Mouse (Mus musculus) frontal cortex, adult (tissue): ENCODE measurements at regions not wholly inside any gene's neighbourhood (a gene's known extent, or its start where the extent isn't known, plus 50 kb on each side); places are given as distances from the start of the nearest gene placed in this dataset.
"Not testable (repeated sequence)": the region's sequence is repeated elsewhere in the genome, so short reads cannot be mapped to it uniquely, and the experiment has no call there.

Experiments
- ATAC-seq: cut with Nextera tagmentation; 2 replicates; pipeline ENCODE4 v1.9.2; 2017; ENCODE audit warnings: mild to moderate bottlenecking, moderate library complexity, mixed read lengths; ENCODE audit not compliant: low TSS enrichment

GRCm38 (mm10) chr8:19976461-19976860 is 73.3 kb downstream of the Gm31371 start:
- not testable (repeated sequence) for ATAC-seq

- peak; percentile 90 for ATAC-seq
These were observed 76.5 kb downstream of the Gm31371 start for GRCm38 (mm10) chr8:19979536-19980345.

GRCm38 (mm10) chr8:19980346-19980726 is 77.1 kb downstream of the Gm31371 start:
- peak; percentile 67; the same call in 1 of the 2 replicates for ATAC-seq

GRCm38 (mm10) chr8:20008106-20008505 is 104.9 kb downstream of the Gm31371 start:
- not testable (repeated sequence) for ATAC-seq

- not testable (repeated sequence) for ATAC-seq
These were observed 107.8 kb downstream of the Gm31371 start for GRCm38 (mm10) chr8:20010947-20011346.

GRCm38 (mm10) chr8:20013278-20013677 is 110.1 kb downstream of the Gm31371 start:
- ATAC-seq: not testable (repeated sequence)

GRCm38 (mm10) chr8:20014451-20015130 is 111.4 kb downstream of the Gm31371 start:
- not testable (repeated sequence) for ATAC-seq

- not testable (repeated sequence) for ATAC-seq
These were observed 112.4 kb downstream of the Gm31371 start for GRCm38 (mm10) chr8:20015411-20016081.

GRCm38 (mm10) chr8:20016082-20016840 is 113.1 kb downstream of the Gm31371 start:
- not testable (repeated sequence) for ATAC-seq

- ATAC-seq: not testable (repeated sequence)
These were observed 122.3 kb downstream of the Gm31371 start for GRCm38 (mm10) chr8:20025521-20025920.

GRCm38 (mm10) chr8:20027956-20028355 is 124.8 kb downstream of the Gm31371 start:
- not testable (repeated sequence) for ATAC-seq

- ATAC-seq: not testable (repeated sequence)
These were observed 126.9 kb downstream of the Gm31371 start for GRCm38 (mm10) chr8:20030131-20030530.

- ATAC-seq: not testable (repeated sequence)
These were observed 154.4 kb downstream of the Gm31371 start for GRCm38 (mm10) chr8:20057626-20058025.

- ATAC-seq: not testable (repeated sequence)
These were observed 194.9 kb downstream of the Gm31371 start for GRCm38 (mm10) chr8:20098121-20098520.

- ATAC-seq: not testable (repeated sequence)
These were observed 197.0 kb downstream of the Gm31371 start for GRCm38 (mm10) chr8:20100241-20100640.

- not testable (repeated sequence) for ATAC-seq
These were observed 199.2 kb downstream of the Gm31371 start for GRCm38 (mm10) chr8:20102374-20102773.

- not testable (repeated sequence) for ATAC-seq
These were observed 204.0 kb downstream of the Gm31371 start for GRCm38 (mm10) chr8:20107154-20107553.

GRCm38 (mm10) chr8:20116785-20117184 is 213.6 kb downstream of the Gm31371 start:
- not testable (repeated sequence) for ATAC-seq

- not testable (repeated sequence) for ATAC-seq
These were observed 216.4 kb downstream of the Gm31371 start for GRCm38 (mm10) chr8:20119581-20119980.

- ATAC-seq: not testable (repeated sequence)
These were observed 217.0 kb downstream of the Gm31371 start for GRCm38 (mm10) chr8:20120186-20120585.

GRCm38 (mm10) chr8:20121391-20121909 is 218.3 kb downstream of the Gm31371 start:
- ATAC-seq: not testable (repeated sequence)
